Mouse (Mus musculus) liver, postnatal 0 days (tissue): ENCODE measurements around the gene Dpf1. TPM values are rescaled to one million over a fixed set of nuclear protein-coding genes. Genes with fewer than 3 reads are reported as not detected.

ENCODE experiments used
- ATAC-seq: fragments of 200-750 bp; cut with Nextera tagmentation; 2 replicates; pipeline ENCODE4 v1.8.0; 2017; ENCODE audit warnings: mild to moderate bottlenecking, moderate library complexity
- DNase-seq: peaks from one replicate; pipeline ENCODE4 v3.0.0-alpha.2; 2016
- H3K27ac ChIP-seq: fragments of 300-500 bp; sonication (generic); 2 replicates; pipeline ENCODE4 v1.5.1; 2014; ENCODE audit warnings: antibody characterized with exemption, moderate library complexity, mild to moderate bottlenecking, low read depth
- H3K27me3 ChIP-seq: fragments of 300-500 bp; sonication (generic); 2 replicates; pipeline ENCODE4 v1.6.1; 2014; ENCODE audit warnings: low read length, control low read depth, mixed read lengths; ENCODE audit not compliant: insufficient read depth
- H3K36me3 ChIP-seq: fragments of 300-500 bp; sonication (generic); replicated peaks from 2 replicates; pipeline ENCODE4 v1.6.1; 2014; ENCODE audit warnings: mild to moderate bottlenecking, control low read depth, low read length, moderate library complexity, mixed read lengths; ENCODE audit not compliant: insufficient read depth
- H3K4me1 ChIP-seq: fragments of 300-500 bp; sonication (generic); 2 replicates; pipeline ENCODE4 v1.6.1; 2014; ENCODE audit warnings: antibody characterized with exemption, mild to moderate bottlenecking, control low read depth; ENCODE audit not compliant: insufficient read depth
- H3K4me2 ChIP-seq: fragments of 300-500 bp; sonication (generic); 2 replicates; pipeline ENCODE4 v1.6.1; 2014; ENCODE audit warnings: low read depth, mild to moderate bottlenecking, low read length, moderate library complexity, mixed read lengths
- H3K4me3 ChIP-seq: fragments of 300-500 bp; sonication (generic); 2 replicates; pipeline ENCODE4 v1.5.1; 2014; ENCODE audit warnings: low read depth, low read length
- H3K9ac ChIP-seq: fragments of 300-500 bp; sonication (generic); replicated peaks from 2 replicates; pipeline ENCODE4 v1.6.1; 2014; ENCODE audit warnings: mild to moderate bottlenecking, moderate library complexity
- H3K9me3 ChIP-seq: fragments of 300-500 bp; sonication (generic); 2 replicates; pipeline ENCODE4 v1.6.1; 2016; ENCODE audit warnings: mild to moderate bottlenecking, control low read depth, low read length, mixed read lengths
- CTCF ChIP-seq: sonication (generic); IDR thresholded peaks from 2 replicates; pipeline ENCODE4 v1.5.1; 2016; ENCODE audit warnings: antibody characterized with exemption, low read depth
- EP300 ChIP-seq: IDR thresholded peaks from 2 replicates; pipeline ENCODE4 v1.6.1; 2016; ENCODE audit warnings: antibody characterized with exemption, low read depth, mild to moderate bottlenecking
- WGBS: fragments of 180-500 bp; shearing (Covaris S2); extraction: QIAGEN DNeasy Blood & Tissue Kit; methylation state at CpG from one replicate; pipeline ENCODE4 v1.1.7; 2014; ENCODE audit not compliant: insufficient replicate concordance; 5-methylcytosine and 5-hydroxymethylcytosine counted together
- polyA plus RNA-seq: library from polyadenylated mRNA; unstranded; fragments of >200 nt; fragmentation: Nextera tagmentation; extraction: Ambion mirVana; gene quantifications from 2 replicates; pipeline ENCODE4 v1.2.1, GENCODE M21; 2015

The Dpf1 gene
- polyA plus RNA-seq, 1 experiment from 2014 or later: 0.63 TPM

DNA sequence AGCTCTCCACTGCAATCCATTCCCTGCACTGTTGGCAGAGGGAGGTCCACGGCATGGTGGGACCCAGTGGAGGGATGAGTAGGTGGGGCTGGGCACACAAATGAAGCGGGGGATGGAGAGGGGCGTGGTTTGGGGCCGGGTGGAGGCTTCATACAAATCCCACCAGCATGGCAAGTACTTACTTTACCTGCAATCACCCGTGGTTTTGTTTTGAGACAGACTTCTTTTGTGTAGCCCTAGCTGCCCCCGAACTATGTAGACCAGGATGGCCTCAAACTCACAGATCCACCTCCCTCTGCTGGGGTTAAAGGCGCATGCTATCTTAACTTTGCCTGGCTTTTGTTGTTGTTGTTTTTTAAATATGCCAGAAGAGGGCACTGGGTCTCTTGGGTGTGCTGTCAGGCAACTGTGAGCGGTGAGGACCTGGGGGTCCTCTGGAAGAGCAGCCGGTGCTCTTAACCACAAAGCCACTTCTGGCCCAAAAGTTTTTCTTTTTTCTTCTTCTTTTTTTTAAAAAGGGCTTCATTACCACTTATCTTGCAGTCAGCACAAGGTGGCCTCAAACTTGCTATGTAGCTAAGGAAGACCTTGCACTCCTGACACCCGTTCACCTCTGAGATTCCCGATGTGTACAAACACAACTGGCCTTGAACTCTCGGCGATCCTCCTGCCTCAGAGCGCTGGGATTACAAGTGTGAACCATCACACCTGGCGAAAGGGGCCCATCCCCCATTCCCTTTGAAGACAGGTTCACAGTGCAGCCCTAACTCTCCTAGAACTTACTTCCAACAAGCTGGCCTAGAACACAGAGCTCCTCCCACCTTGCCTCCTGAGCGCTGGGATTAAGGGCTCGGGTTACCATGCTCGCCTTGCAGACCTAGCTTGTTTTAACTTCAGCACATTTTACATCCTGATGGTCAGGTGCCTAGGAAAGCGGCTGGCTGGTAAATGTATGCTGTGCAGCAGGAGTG lies 15.9 kb downstream of the Dpf1 start:
- H3K4me2 ChIP-seq: peak overlapping the region; percentile 53
- H3K9ac ChIP-seq: 0 out of 2 replicates have a peak overlapping the region, but pooled peaks have one; percentile 18
- no peak overlapping the region for H3K27ac ChIP-seq
- H3K9me3 ChIP-seq: no peaks in the 10 kb centered on the region
- H3K36me3 ChIP-seq: peaks cover 8% of the 10 kb centered on the region
- H3K4me1 ChIP-seq: peaks cover 13% of the 10 kb centered on the region
- TF ChIP-seq EP300: no peak
- TF ChIP-seq CTCF: peak; percentile 57
- H3K27me3 ChIP-seq: no peaks in the 10 kb centered on the region
- DNase-seq (no peak), ATAC-seq (peak; percentile 37)
- 14% methylated on average over 19 of the region's 19 CpGs for WGBS
- H3K4me3 ChIP-seq: no peak overlapping the region

DNA sequence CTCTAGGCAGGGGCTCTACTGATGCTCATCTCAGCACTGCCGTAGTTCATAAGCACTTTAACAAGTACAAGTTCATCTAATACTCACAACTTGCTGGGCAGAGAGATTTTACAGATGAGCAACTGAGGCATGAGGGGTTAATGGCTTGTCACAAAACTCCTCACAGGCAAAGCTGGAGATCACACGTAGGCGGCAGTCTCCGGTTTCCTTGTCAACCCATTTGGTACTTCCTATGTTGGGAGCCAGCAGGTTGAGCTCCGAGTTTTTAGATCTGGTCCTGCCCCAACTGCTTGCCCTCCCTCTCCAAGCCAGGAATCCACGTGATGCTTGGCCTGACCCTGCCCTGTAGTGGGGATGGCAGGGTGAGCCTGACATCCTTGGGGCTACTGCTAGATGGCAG lies 23.3 kb downstream of the Dpf1 start:
- Histone ChIP-seq H3K4me3 (no peak overlapping the region), H3K27ac (no peak overlapping the region), H3K9ac (no peak overlapping the region), H3K4me2 (no peak overlapping the region), H3K9me3 (no peaks in the 10 kb centered on the region), H3K27me3 (no peaks in the 10 kb centered on the region), H3K36me3 (peaks cover 35% of the 10 kb centered on the region), H3K4me1 (no peaks in the 10 kb centered on the region)
- TF ChIP-seq EP300 (no peak), CTCF (no peak)
- WGBS: 81% methylated on average over 6 of the region's 6 CpGs
- ATAC-seq: no peak
- DNase-seq: no peak

DNA sequence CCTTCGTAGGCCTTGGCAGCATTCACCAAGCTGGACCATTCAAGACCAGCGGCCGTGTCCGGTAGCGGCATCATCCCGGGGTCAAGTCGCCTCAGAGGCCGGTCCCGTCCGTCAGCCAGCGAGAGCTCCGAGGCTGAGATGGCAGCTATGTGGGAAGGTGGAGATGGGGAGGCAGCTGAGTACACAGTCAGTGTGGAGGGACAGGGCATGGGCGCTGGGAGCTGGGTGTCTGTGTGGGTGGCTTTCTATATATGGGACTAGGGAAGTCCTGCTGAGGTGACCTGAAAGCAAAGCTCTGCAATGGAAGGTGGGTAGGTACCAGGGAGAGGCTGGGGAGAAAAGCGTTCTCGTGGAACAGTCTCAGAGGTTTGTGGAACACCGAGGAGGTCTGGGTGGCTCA lies 25.2 kb downstream of the Dpf1 start:
- Histone ChIP-seq H3K9ac (no peak overlapping the region), H3K4me3 (no peak overlapping the region), H3K4me1 (peaks cover 8% of the 10 kb centered on the region), H3K27me3 (no peaks in the 10 kb centered on the region), H3K4me2 (no peak overlapping the region), H3K36me3 (peaks cover 35% of the 10 kb centered on the region), H3K27ac (no peak overlapping the region), H3K9me3 (no peaks in the 10 kb centered on the region)
- ATAC-seq (no peak), DNase-seq (no peak)
- TF ChIP-seq EP300 (no peak), CTCF (no peak)
- 89% methylated on average over 16 of the region's 16 CpGs for WGBS

DNA sequence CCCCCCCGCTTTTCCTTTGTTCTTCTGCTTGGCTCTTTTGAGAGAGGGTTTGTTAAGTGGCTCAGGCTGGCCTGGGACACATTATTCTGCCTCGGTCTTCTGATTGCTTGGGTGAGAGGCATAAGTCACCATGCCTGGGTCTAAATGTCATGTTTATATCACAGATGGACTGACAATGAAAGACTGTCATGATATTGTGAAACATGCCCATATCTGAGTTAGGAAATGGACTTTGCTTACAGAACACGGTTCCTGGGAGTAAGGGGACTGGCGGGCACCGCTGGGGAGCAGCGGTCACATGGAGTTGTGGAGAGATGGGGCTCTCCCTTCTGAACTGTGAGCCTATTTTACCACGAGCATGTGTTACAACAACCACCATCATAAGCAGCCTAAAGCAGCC lies 30.4 kb downstream of the Dpf1 start:
- no peak overlapping the region for H3K4me2 ChIP-seq
- ATAC-seq (peak; percentile 68), DNase-seq (no peak)
- TF ChIP-seq EP300: peak; percentile 60
- no peak for TF ChIP-seq CTCF
- no peak overlapping the region for H3K9ac ChIP-seq
- no peaks in the 10 kb centered on the region for H3K27me3 ChIP-seq
- H3K27ac ChIP-seq: peak overlapping the region; percentile 74
- no peak overlapping the region for H3K4me3 ChIP-seq
- peaks cover 37% of the 10 kb centered on the region for H3K4me1 ChIP-seq
- WGBS: 62% methylated on average over 7 of the region's 7 CpGs
- H3K36me3 ChIP-seq: peaks cover 22% of the 10 kb centered on the region
- no peaks in the 10 kb centered on the region for H3K9me3 ChIP-seq

DNA sequence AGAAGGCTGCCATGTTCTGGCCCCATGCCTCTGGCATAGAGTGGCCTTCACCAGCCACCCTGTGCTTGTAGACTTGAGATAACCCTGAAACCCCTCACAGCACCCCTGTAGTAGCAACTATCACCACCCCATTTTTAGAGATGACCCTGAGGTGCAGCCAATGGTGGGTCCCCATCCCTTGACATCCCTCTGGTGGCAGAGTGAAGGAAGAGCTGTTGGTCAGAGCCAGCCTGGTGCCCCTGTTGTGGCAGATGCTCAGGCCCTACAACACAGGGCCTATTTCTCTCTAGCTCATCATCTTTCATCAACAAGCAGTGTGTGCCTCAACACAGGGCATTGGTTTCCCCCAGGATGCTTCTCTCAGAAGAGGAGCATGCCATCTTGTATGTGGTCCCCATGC lies 31.5 kb downstream of the Dpf1 start:
- ATAC-seq (no peak), DNase-seq (no peak)
- H3K9ac ChIP-seq: no peak overlapping the region
- H3K9me3 ChIP-seq: no peaks in the 10 kb centered on the region
- H3K36me3 ChIP-seq: peaks cover 16% of the 10 kb centered on the region
- H3K27ac ChIP-seq: no peak overlapping the region
- no peak overlapping the region for H3K4me3 ChIP-seq
- H3K4me1 ChIP-seq: peaks cover 47% of the 10 kb centered on the region
- peak; percentile 50 for TF ChIP-seq CTCF
- no peak for TF ChIP-seq EP300
- H3K4me2 ChIP-seq: no peak overlapping the region
- H3K27me3 ChIP-seq: no peaks in the 10 kb centered on the region

DNA sequence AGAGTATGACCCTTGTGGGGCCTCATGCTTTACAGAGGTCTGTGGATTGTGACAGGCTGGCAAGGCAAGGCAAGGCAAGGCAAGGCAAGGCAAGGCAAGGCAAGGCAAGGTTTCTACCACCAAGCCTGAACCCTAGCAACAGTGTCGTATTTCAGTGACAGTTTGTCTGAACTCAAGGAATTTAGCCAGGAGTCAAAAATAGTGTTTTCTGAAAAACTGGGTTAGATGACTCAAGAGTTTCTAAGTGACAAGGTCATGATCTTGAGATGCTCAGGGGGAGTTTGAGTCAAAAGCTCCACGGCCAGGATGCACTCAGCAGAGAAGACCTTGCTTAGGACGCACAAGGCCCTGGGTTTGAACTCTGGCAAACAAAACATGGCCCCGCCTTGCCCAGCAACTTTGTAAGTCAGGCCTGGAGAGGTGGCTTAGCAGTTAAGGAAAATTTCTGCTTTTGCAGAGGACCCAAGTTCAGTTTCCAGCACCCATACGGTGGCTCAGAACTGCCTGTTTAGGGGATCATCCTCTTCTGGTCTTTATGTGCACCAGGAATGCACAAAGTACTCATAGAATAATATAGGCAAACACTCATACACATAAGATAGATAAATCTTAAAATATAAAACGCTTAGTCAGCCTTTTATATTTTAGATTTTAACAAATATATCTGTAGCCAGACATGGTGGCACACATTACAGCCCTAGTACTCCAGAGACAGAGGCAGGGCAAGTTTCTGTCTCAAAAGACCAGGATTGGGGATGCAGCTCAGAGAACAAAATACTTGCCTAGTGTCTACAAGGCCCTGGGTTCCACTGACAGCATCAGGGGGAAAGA lies 32.3 kb downstream of the Dpf1 start:
- Histone ChIP-seq H3K9me3 (no peaks in the 10 kb centered on the region), H3K9ac (no peak overlapping the region), H3K4me1 (peaks cover 50% of the 10 kb centered on the region), H3K4me3 (no peak overlapping the region), H3K4me2 (no peak overlapping the region), H3K27me3 (no peaks in the 10 kb centered on the region), H3K27ac (no peak overlapping the region), H3K36me3 (peaks cover 10% of the 10 kb centered on the region)
- ATAC-seq: no peak
- DNase-seq: no peak
- 73% methylated on average over 6 of the region's 6 CpGs for WGBS
- TF ChIP-seq CTCF (no peak), EP300 (no peak)
